Mouse (Mus musculus) layer of hippocampus, adult 18-20 months (tissue): ENCODE results near the gene Abcc1. TPM values are rescaled to one million over a fixed set of nuclear protein-coding genes. Genes with fewer than 3 reads are reported as not detected.

ENCODE experiments used
- DNase-seq, 2 experiments: peaks; one replicate each; pipeline ENCODE4 v3.0.0; 2022; ENCODE audit warnings: low spot score in 2 of 2
- total RNA-seq, 2 experiments: library from RNA; stranded (reverse); gene quantifications; 2 replicates each; pipeline ENCODE4 v1.2.3; 2021

The Abcc1 gene
- total RNA-seq, 2 experiments from 2014 or later = 11.1 to 11.8 TPM

GRCm38 (mm10) chr16:14375942-14376341, 14.6 kb downstream of the Abcc1 start:
- no peak for DNase-seq

DNA sequence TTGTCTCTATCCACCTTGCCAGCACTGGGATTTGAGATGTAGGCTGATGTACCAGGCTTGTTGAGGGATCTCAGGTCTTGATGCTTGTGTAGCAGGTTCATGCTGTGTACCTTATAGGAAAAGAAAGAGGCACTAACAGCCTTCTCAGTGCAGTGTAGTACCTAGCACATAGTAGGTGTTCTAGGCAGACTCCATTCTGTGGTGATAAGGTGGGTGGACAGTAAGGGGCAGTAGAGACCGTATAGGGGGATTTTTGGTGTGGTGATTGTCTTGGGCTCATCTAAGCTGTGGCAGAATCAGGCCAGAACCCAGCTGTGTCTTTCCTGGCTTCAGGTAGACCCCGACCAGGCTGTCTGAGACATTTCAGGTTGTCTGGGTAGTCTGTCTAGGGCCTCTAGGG, 15.0 kb downstream of the Abcc1 start:
- no peak for DNase-seq

DNA sequence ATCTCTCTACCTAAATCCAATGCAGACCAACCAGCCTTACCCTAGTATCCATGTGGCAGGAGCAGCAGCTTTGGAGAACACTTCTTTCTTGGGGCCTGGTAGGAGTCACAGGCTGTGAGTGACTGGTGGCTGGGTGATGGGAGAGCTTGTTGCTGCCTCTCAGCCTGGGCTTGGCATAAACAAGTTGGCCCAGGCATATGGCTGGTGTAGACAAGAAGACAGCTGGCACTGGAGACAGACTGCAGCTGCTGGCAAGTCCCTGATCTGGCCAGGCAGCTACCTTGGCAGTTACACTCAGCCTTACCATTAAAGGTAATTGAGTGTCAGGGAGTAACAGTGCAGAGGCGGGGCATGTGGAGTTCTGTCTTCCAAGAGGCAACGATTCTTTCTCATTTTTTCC, 16.0 kb downstream of the Abcc1 start:
- peak; percentile 64 to 72 for DNase-seq

GRCm38 (mm10) chr16:14378654-14379053, 17.3 kb downstream of the Abcc1 start:
- no peak for DNase-seq

DNA sequence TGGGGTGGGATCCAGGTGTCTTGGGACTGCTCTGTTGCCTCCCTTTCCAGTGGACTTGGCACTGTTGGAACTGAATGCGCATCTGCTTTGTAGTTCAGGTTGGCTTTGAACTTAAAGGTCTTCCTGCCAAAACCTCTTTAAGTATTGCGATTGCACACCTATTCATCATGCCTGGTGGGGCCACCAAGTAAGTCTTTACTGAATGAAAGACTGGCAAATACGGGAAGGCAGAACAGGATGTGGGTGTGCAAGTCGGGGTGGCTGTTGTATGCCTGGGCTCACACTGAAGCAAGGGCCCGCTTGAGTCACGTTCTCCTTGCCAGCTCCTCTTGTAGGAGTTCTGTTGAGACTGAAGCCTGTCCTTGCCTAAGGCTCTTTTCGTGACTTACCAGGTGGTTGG, 18.5 kb downstream of the Abcc1 start:
- no peak for DNase-seq

DNA sequence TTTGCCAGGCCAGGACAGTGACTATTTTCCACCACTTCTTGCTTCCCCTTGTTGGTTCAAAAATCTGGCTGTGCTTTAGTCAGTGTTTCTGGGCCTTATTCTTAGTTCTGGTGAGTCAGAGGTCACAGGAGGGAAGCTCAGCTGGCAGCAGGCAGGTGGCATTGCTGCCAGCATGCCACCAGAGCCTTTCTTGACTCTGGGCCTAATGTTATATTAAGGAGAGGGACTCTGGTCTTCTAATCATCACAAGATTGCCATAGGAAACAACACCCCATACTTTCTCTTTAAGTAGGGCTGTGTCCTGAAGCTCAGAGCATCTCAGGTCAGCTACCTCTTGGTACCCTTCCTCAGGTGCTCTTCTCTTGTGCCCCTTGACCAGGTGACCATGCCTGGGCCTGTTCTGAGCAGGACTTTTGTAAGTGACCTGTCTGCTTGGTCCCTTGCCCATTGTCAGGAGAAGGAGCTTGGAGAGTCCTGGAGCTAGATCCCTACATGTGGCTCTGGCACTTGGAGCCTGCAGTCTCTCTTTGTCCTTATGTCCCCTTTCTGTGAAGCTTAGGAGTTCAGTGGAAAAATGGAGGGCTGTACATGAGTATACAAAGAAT, 19.8 kb downstream of the Abcc1 start:
- no peak for DNase-seq

DNA sequence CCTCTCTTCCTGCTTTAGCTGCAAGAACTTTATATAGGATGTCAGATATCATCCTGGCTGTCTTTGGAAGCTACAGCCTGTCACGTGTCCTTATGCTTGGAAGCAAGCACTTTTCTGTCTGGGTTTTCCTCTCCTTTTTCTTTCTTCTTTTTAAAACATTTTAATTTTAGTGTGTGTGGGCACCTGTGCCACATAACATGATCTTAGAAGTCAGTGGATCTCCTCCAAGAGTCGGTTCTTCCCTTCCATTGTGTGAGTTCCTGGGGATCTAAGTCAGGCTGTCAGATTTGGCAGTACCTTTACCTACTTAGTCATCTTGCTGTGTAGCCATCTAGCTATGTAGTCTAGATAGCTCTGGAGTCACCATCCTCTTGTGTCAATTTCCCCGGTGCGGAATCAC, 37.9 kb downstream of the Abcc1 start:
- no peak for DNase-seq

GRCm38 (mm10) chr16:14403507-14403906, 42.1 kb downstream of the Abcc1 start:
- DNase-seq = no peak

- DNase-seq = no peak
Measured at GRCm38 (mm10) chr16:14405636-14406035, 44.3 kb downstream of the Abcc1 start.

DNA sequence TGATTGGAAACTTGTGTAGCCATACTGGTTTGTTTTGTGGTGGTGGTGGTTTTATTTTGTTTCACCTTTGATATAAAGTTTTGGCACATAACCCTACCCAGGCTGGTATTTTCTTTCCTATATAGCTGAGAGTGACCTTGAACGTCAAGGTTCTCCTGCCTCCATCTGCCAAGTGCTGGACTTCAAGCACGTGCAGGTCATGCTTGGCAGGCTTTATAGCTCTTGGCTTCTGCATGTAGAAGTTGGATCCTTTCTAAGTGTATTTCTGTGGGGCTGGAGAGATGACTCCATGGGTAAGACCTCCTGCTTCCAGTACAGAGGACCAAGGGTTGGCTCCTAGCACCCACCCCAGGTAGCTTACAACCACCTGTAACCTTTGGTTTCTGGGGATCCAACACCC, 47.8 kb downstream of the Abcc1 start:
- DNase-seq = no peak

- no peak for DNase-seq
Measured at GRCm38 (mm10) chr16:14409776-14410175, 48.4 kb downstream of the Abcc1 start.

GRCm38 (mm10) chr16:14410611-14411010, 49.3 kb downstream of the Abcc1 start:
- no peak for DNase-seq

DNA sequence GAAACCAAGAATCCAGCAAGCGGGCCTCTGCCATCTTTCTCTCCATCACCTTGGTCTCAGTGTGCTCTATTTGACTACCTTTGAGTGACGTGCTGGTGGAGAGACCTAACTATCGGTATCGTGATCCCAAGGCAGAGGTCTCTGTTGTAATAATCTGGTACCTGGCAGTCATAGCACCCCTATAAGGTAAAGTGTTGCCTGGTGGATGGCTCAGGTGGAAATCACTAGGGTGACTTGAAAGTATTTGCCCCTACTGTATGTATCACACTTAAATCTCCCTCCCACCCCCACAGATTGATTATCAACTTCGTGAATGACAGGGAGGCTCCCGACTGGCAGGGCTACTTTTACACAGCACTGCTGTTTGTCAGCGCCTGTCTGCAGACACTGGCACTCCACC, 49.8 kb downstream of the Abcc1 start:
- DNase-seq = no peak

GRCm38 (mm10) chr16:14412551-14412950, 51.2 kb downstream of the Abcc1 start:
- DNase-seq = no peak

DNA sequence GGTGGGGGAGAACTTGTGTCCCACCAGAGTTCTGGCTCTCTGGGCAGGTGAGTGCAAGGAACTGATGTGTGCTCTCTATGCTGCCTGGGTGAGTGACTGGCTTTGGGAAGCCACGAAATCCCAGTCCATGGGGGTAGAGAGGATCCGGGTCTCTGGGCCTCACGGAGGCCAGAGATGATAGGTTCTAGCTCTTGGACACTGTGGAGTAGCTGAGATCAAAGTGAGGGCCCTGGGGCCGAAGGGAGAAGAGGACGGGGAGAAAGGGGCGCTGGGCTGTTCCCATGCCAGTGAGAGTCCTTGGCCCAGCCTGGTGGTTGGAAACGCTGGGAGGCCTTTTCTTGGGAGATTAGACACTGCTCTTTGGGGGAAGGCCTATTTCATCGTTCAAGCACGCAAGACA, 53.8 kb downstream of the Abcc1 start:
- no peak for DNase-seq

DNA sequence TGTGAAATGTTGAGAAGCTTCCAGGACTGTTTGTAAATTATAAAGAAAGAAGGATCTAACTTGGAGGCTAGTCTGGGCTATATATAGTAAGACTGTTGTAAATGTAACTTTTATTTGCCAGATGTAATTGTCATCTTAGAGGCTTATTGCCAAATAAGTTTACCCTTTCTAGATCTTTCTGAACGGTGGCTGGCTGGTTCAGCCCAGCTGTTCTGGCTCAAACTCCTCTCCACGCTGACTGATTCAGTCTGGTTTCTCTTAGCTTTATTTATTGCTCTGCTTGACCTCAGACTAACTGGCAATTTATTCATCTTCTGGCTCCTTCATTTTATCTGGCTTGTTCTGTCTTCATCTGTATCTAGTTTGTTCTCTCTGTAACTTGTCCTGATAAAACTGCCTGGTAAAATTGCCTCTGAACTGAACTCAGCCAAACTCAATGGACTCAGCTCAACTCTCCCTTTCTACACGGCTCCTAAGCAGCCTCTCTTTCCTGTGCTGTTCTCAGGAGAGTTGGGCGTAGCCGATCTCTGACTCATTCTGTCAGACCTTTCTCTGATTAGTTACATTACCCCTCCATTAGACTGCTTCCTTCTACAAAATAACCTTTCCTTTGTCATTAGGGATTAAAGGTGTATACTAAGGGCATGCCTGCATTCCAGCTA, 55.7 kb downstream of the Abcc1 start:
- no peak for DNase-seq

DNA sequence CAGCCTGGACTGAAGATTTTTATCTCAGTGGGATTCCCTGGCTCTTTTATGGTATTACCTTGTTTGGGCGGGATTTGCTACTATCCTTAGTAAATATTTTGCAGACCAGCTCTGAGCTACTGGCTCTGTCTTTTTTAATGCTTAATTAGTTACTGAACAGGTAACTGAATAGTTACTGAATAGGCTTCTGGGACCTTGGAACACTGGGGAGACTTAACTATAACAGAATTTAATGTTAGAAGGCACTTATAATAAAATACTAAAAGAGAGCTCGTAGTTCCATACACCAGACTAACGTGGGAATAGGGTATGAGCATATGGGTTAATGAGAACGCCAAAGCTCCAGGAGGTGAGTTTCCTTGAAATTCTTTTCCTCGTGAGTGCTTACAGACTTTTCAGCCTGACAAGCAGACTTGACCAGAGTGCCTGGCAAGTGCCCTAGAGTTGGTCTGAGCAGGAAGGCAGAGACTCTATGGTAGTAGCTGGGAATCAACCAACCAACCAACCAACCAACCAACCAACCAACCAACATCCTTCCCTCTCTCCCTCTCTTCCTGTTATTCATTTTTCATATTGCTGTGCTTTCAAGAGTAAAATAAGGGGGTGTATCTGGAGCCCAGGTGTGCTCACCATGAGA, 59.3 kb downstream of the Abcc1 start:
- DNase-seq = no peak

DNA sequence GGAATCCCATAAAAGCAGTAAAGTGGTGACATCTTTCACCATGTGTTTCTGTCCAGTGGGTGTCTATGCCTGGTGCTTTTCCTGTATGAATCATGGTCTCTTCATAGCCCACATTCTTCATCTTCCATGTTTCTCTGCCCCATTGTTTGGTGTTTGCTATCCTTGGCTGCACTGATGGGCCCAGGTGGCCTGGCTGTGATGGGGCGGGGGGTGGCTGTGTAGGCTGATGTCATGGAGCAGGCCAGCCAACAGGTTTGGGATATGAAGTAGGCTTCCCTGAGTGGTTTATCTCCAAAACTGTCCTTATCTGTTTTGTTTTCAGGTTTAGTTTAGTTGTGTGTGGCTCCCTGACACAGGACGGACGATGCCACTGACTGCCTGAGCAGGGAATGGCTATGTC, 60.7 kb downstream of the Abcc1 start:
- DNase-seq = no peak

DNA sequence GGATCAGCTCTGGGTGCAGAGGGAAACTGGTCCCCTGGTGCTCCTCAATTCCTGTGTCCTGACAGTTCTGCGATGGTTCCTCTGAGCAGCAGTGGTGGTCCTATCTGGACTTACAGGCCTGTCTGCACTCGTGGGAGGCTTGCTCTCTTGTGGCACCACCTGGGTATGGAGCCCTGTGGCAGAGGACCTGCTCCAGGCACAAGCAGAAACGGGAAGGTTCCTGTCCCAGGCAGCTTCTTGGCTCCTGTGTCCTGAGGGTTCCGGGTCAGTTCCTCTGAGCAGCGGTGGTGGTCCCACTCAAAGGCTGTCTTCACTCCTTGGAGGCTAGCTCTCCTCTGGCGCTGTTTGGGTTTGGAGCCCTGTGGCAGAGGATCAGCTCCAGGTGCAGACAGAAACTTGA, 68.0 kb downstream of the Abcc1 start:
- DNase-seq = no peak

GRCm38 (mm10) chr16:14432996-14433395, 71.6 kb downstream of the Abcc1 start:
- no peak for DNase-seq

DNA sequence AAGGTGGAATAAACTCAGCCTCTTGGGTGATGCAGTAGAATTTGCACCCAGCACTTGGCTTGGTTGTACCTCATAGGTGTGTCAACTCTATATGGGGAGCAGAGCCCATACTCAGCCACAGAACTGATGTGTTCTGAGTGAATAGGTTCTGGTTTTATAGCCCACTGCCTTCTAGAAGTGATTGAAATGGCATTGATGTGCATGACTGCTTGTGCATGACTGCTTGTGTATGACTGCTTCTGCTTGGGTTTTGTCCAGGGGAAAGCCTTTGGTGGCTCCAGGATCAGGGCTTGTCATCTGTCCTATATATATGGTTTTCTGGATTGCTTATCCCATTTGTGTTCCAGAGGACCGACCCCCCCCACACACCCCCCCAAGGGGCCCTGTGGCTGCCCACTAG, 74.2 kb downstream of the Abcc1 start:
- no peak for DNase-seq

GRCm38 (mm10) chr16:14437446-14437982, 76.2 kb downstream of the Abcc1 start:
- DNase-seq = no peak

- no peak for DNase-seq
Measured at GRCm38 (mm10) chr16:14438561-14438960, 77.2 kb downstream of the Abcc1 start.
